Mouse (Mus musculus) ES-E14 (cell line): Measurements from ENCODE around the gene Timm13. TPM values are rescaled to one million over a fixed set of nuclear protein-coding genes. Genes with fewer than 3 reads are reported as not detected.

Source experiments
- DNase-seq: peaks from one replicate; pipeline ENCODE4 v3.0.0-alpha.2; 2013; ENCODE audit warnings: low read depth, low spot score
- H3K27ac ChIP-seq: 2 replicates; pipeline ENCODE4 v1.5.1; 2012; ENCODE audit warnings: low read depth, mild to moderate bottlenecking, low read length, moderate library complexity, mixed read lengths; ENCODE audit not compliant: poor library complexity, insufficient read depth, severe bottlenecking
- H3K36me3 ChIP-seq: 2 replicates; pipeline ENCODE4 v1.6.1; 2012; ENCODE audit warnings: mild to moderate bottlenecking, low read length, moderate library complexity, mixed read lengths; ENCODE audit not compliant: control insufficient read depth, poor library complexity, insufficient read depth, severe bottlenecking
- H3K4me1 ChIP-seq, 2 experiments: fragments of 150-350 bp in 1 of 2; sonication (generic) in 1 of 2; 2 replicates each; pipeline ENCODE4 v1.6.1; 2012; ENCODE audit warnings: low read length in 2 of 2, mild to moderate bottlenecking in 1 of 2, mixed read lengths in 1 of 2; ENCODE audit not compliant: control insufficient read depth in 2 of 2, insufficient read depth in 2 of 2, poor library complexity in 1 of 2
- H3K4me3 ChIP-seq, 2 experiments: fragments of 150-350 bp in 1 of 2; sonication (generic) in 1 of 2; 2 replicates each; pipeline ENCODE4 v1.5.1; 2012; ENCODE audit warnings: low read length in 2 of 2, low read depth in 1 of 2, mild to moderate bottlenecking in 1 of 2, mixed read lengths in 1 of 2; ENCODE audit not compliant: insufficient read depth in 1 of 2, poor library complexity in 1 of 2, severe bottlenecking in 1 of 2
- H3K9ac ChIP-seq: 2 replicates; pipeline ENCODE4 v1.6.1; 2012; ENCODE audit warnings: low read depth, mild to moderate bottlenecking, low read length, mixed read lengths; ENCODE audit not compliant: poor library complexity, insufficient read depth, severe bottlenecking
- H3K9me3 ChIP-seq: fragments of 150-350 bp; sonication (generic); 2 replicates; pipeline ENCODE4 v1.6.1; 2012; ENCODE audit warnings: low read depth, mild to moderate bottlenecking, low read length; ENCODE audit not compliant: control insufficient read depth, insufficient read depth
- CHD2 ChIP-seq: IDR thresholded peaks from 2 replicates; pipeline ENCODE4 v1.6.1; 2014; ENCODE audit warnings: mild to moderate bottlenecking, low read depth, low read length, inconsistent platforms
- HCFC1 ChIP-seq: IDR thresholded peaks from 2 replicates; pipeline ENCODE4 v1.6.1; 2012; ENCODE audit warnings: low read length, inconsistent platforms, borderline replicate concordance; ENCODE audit not compliant: insufficient read depth
- MAFK ChIP-seq: IDR thresholded peaks from 2 replicates; pipeline ENCODE4 v1.6.1; 2014; ENCODE audit warnings: mild to moderate bottlenecking, low read depth, low read length, inconsistent platforms; ENCODE audit not compliant: insufficient read depth
- ZC3H11A ChIP-seq: IDR thresholded peaks from 2 replicates; pipeline ENCODE4 v1.6.1; 2012; ENCODE audit warnings: low read depth, mild to moderate bottlenecking, inconsistent platforms, low read length, borderline replicate concordance
- ZNF384 ChIP-seq: IDR thresholded peaks from 2 replicates; pipeline ENCODE4 v1.6.1; 2012; ENCODE audit warnings: low read depth, low read length, inconsistent platforms
- in situ Hi-C, 2 experiments: fragments of 600-800 bp; cut with MboI; formaldehyde crosslinking; loops; one replicate each; pipeline ENCODE4 v1.15.1; 2025; ENCODE audit warnings: low sequenced_read_pairs in 2 of 2, inconsistent platforms in 1 of 2; ENCODE audit not compliant: unreplicated experiment in 2 of 2
- total RNA-seq: library from RNA; depleted of rRNA; stranded (reverse); fragments of 300-350 nt; gene quantifications from 2 replicates; pipeline ENCODE4 v1.2.3, GENCODE M21; 2012

The Timm13 gene
- total RNA-seq, 1 experiment: 244 TPM

- Histone ChIP-seq H3K4me1 (peaks cover 4 to 19% of the 10 kb centered on the region in 2 experiments; a peak in 3 of 4 replicates), H3K4me3 (peak overlapping the region; percentile 41 to 52; a peak in 3 of 4 replicates), H3K9me3 (no peaks in the 10 kb centered on the region), H3K9ac (peak overlapping the region; percentile 33; the same call in 1 of the 2 replicates), H3K36me3 (no peaks in the 10 kb centered on the region), H3K27ac (no peak overlapping the region)
- TF ChIP-seq ZNF384: no peak
- TF ChIP-seq MAFK: no peak
- 0 out of 2 replicates have a peak, but pooled peaks have one; percentile 45 for TF ChIP-seq HCFC1
- in situ Hi-C loops: loop anchor here in 1 of 2 experiments (10.0 kb wide), 1 partner anchor 63 kb away; no protein-coding TSS in a partner anchor
- DNase-seq: no peak
Observed at GRCm38 (mm10) chr10:80921923-80922322, 21.2 kb upstream of the Timm13 start.

GRCm38 (mm10) chr10:80917779-80918434 lies 17.1 kb upstream of the Timm13 start, which contains the start of gene Lmnb2:
Gene Lmnb2 (minus strand): TSS chr10:80918245.
- in situ Hi-C loops: no loop called here
- Histone ChIP-seq H3K4me3 (peak within 1 kb of the TSS; percentile 98), H3K36me3 (peaks cover 15% of the 10 kb centered on the region), H3K27ac (peak within 1 kb of the TSS; percentile 26), H3K9ac (peak within 1 kb of the TSS; percentile 90), H3K4me1 (peaks cover 4 to 6% of the 10 kb centered on the region in 2 experiments; a peak in 3 of 4 replicates), H3K9me3 (no peaks in the 10 kb centered on the region)
- no peak for DNase-seq
- TF ChIP-seq HCFC1 (peak; percentile 89), MAFK (no peak)

GRCm38 (mm10) chr10:80917336-80917778 lies 16.6 kb upstream of the Timm13 start:
- TF ChIP-seq HCFC1: no peak
- TF ChIP-seq MAFK: no peak
- TF ChIP-seq ZC3H11A: no peak
- TF ChIP-seq ZNF384: no peak
- no peak for TF ChIP-seq CHD2
- no peak overlapping the region for H3K27ac ChIP-seq
- DNase-seq: peak; percentile 75
- in situ Hi-C loops: no loop called here
- peak overlapping the region; percentile 90 for H3K9ac ChIP-seq
- peaks cover 4 to 6% of the 10 kb centered on the region in 2 experiments; a peak in 3 of 4 replicates for H3K4me1 ChIP-seq
- peak overlapping the region; percentile 98 for H3K4me3 ChIP-seq
- H3K36me3 ChIP-seq: peaks cover 20% of the 10 kb centered on the region
- no peaks in the 10 kb centered on the region for H3K9me3 ChIP-seq

- Histone ChIP-seq H3K36me3 (peaks cover 31% of the 10 kb centered on the region), H3K9ac (no peak overlapping the region), H3K9me3 (no peaks in the 10 kb centered on the region), H3K4me3 (no peak overlapping the region), H3K4me1 (peaks cover 0 to 4% of the 10 kb centered on the region in 2 experiments; a peak in 1 of 4 replicates), H3K27ac (no peak overlapping the region)
- in situ Hi-C loops: no loop called here
- DNase-seq: no peak
- TF ChIP-seq ZC3H11A (no peak), ZNF384 (no peak), CHD2 (no peak), HCFC1 (no peak), MAFK (no peak)
Observed at GRCm38 (mm10) chr10:80915736-80916135, 15.0 kb upstream of the Timm13 start.

GRCm38 (mm10) chr10:80915260-80915659 lies 14.5 kb upstream of the Timm13 start:
- peaks cover 34% of the 10 kb centered on the region for H3K36me3 ChIP-seq
- in situ Hi-C loops: no loop called here

More at GRCm38 (mm10) chr10:80915260-80915659, 14.5 kb upstream of the Timm13 start:
- Histone ChIP-seq H3K9me3 (no peaks in the 10 kb centered on the region), H3K4me3 (no peak overlapping the region), H3K27ac (no peak overlapping the region), H3K9ac (no peak overlapping the region), H3K4me1 (peaks cover 0 to 4% of the 10 kb centered on the region in 2 experiments; a peak in 1 of 4 replicates)
- TF ChIP-seq MAFK (no peak), HCFC1 (no peak), ZC3H11A (no peak), ZNF384 (no peak), CHD2 (no peak)
- DNase-seq: no peak
